Mouse (Mus musculus) CH12.LX (cell line): ENCODE measurements at regions not wholly inside any gene's neighbourhood (a gene's known extent, or its start where the extent isn't known, plus 50 kb on each side); places are given as distances from the start of the nearest gene placed in this dataset.
"Not testable (repeated sequence)": the region's sequence is repeated elsewhere in the genome, so short reads cannot be mapped to it uniquely, and the experiment has no call there.

Experiments used
- EP300 ChIP-seq: IDR thresholded peaks from 2 replicates; pipeline ENCODE4 v1.6.1; 2011; ENCODE audit warnings: low read length, improper control_type of control experiment
- MEF2A ChIP-seq: IDR thresholded peaks from 2 replicates; pipeline ENCODE4 v1.6.1; 2014; ENCODE audit warnings: low read depth, mild to moderate bottlenecking, inconsistent platforms, low read length, improper control_type of control experiment, borderline replicate concordance
- MYC ChIP-seq: IDR thresholded peaks from 2 replicates; pipeline ENCODE4 v1.6.1; 2011; ENCODE audit warnings: low read depth, mild to moderate bottlenecking, improper control_type of control experiment, low read length
- SIN3A ChIP-seq: IDR thresholded peaks from 2 replicates; pipeline ENCODE4 v1.6.1; 2012; ENCODE audit warnings: low read length, improper control_type of control experiment, inconsistent platforms

DNA sequence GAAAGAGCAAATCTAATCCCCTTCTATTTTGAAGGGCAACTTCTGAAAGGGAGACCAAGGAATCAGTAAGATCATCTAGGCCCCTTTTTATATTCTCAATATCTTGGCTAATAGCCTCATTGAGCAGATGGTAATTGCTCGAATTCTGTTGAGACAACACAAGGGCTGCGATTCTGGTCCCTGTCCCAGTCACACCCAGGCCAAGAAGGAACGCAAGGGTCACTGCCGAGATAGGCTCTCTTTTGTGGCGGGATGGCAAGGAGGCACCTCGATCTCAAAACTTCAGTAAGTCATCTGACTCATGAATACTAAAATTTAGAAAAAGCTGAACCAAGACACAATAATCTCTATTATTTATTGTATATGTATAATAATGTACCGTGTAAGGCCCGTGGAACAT is 68.6 kb upstream of the Zfp709 start:
- not testable (repeated sequence) for TF ChIP-seq EP300, SIN3A, MYC, MEF2A
